Mouse (Mus musculus) kidney, embryonic 16.5 days (tissue): ENCODE results near the gene Ttc21a. TPM values are rescaled to one million over a fixed set of nuclear protein-coding genes. Genes with fewer than 3 reads are reported as not detected.

Experiments
- ATAC-seq: fragments of 200-750 bp; cut with Nextera tagmentation; 2 replicates; pipeline ENCODE4 v1.8.0; 2017; ENCODE audit warnings: moderate TSS enrichment; ENCODE audit not compliant: low FRiP score, low TSS enrichment
- H3K27ac ChIP-seq: fragments of 300-500 bp; sonication (generic); 2 replicates; pipeline ENCODE4 v1.5.1; 2014; ENCODE audit warnings: low read length
- H3K27me3 ChIP-seq: fragments of 300-500 bp; sonication (generic); 2 replicates; pipeline ENCODE4 v1.6.1; 2014; ENCODE audit warnings: low read length, control low read depth, mixed read lengths; ENCODE audit not compliant: insufficient read depth
- H3K36me3 ChIP-seq: fragments of 300-500 bp; sonication (generic); 2 replicates; pipeline ENCODE4 v1.6.1; 2014; ENCODE audit warnings: low read length, control low read depth, mixed read lengths; ENCODE audit not compliant: insufficient read depth
- H3K4me1 ChIP-seq: fragments of 300-500 bp; sonication (generic); 2 replicates; pipeline ENCODE4 v1.6.1; 2014; ENCODE audit warnings: low read length, control low read depth, mixed read lengths; ENCODE audit not compliant: insufficient read depth
- H3K4me2 ChIP-seq: fragments of 300-500 bp; sonication (generic); replicated peaks from 2 replicates; pipeline ENCODE4 v1.6.1; 2014; ENCODE audit warnings: low read depth, low read length
- H3K4me3 ChIP-seq: fragments of 300-500 bp; sonication (generic); 2 replicates; pipeline ENCODE4 v1.5.1; 2014; ENCODE audit warnings: mild to moderate bottlenecking, low read length
- H3K9ac ChIP-seq: fragments of 300-500 bp; sonication (generic); replicated peaks from 2 replicates; pipeline ENCODE4 v1.6.1; 2014; ENCODE audit warnings: low read length
- H3K9me3 ChIP-seq: fragments of 300-500 bp; sonication (generic); 2 replicates; pipeline ENCODE4 v1.6.1; 2016; ENCODE audit warnings: low read length, control low read depth
- WGBS: fragments of 180-500 bp; shearing (Covaris S2); extraction: QIAGEN DNeasy Blood & Tissue Kit; methylation state at CpG from one replicate; pipeline ENCODE4 v1.1.7; 2014; 5-methylcytosine and 5-hydroxymethylcytosine counted together
- polyA plus RNA-seq: library from polyadenylated mRNA; unstranded; fragments of >200 nt; fragmentation: Nextera tagmentation; extraction: Ambion mirVana; gene quantifications from 2 replicates; pipeline ENCODE4 v1.2.1, GENCODE M21; 2015

The Ttc21a gene
- polyA plus RNA-seq, 1 experiment from 2014 or later: 0.20 TPM

DNA sequence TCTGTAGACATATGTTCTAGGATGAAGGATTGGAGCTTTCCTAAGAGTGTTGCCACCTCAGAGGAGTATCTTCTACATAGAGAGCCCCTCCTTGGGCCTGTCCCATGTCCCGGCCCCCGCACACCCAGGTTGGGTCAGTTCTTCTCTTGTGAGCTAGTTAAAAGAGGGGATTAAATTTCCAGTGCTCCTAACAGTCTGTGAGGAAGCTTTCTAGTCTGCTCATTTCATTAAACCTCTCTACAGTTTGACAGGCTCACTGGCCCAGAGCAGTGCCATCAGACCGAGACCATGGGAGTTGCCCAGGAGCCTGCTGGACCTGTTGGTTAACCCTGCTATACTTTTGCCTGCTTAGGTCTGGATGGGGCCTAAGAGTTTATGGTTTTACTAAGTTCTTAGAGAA is 28.7 kb upstream of the Ttc21a start:
- Histone ChIP-seq H3K27me3 (no peaks in the 10 kb centered on the region), H3K9ac (no peak overlapping the region), H3K27ac (no peak overlapping the region), H3K4me1 (no peaks in the 10 kb centered on the region), H3K4me2 (no peak overlapping the region), H3K4me3 (no peak overlapping the region), H3K9me3 (no peaks in the 10 kb centered on the region), H3K36me3 (peaks cover 87% of the 10 kb centered on the region)
- WGBS: 60% methylated on average over 3 of the region's 3 CpGs
- ATAC-seq: peak; percentile 80

GRCm38 (mm10) chr9:119909931-119910330 is 27.5 kb upstream of the Ttc21a start:
- no peak overlapping the region for H3K9ac ChIP-seq
- WGBS: 72% methylated on average over 3 of the region's 3 CpGs
- no peak overlapping the region for H3K4me3 ChIP-seq
- no peaks in the 10 kb centered on the region for H3K9me3 ChIP-seq
- no peak overlapping the region for H3K27ac ChIP-seq
- H3K36me3 ChIP-seq: peaks cover 88% of the 10 kb centered on the region
- H3K4me2 ChIP-seq: no peak overlapping the region
- no peaks in the 10 kb centered on the region for H3K4me1 ChIP-seq
- ATAC-seq: no peak
- H3K27me3 ChIP-seq: no peaks in the 10 kb centered on the region

GRCm38 (mm10) chr9:119913087-119913838 is 24.1 kb upstream of the Ttc21a start:
- Histone ChIP-seq H3K27me3 (no peaks in the 10 kb centered on the region), H3K27ac (no peak overlapping the region), H3K9ac (no peak overlapping the region), H3K9me3 (no peaks in the 10 kb centered on the region), H3K4me3 (no peak overlapping the region), H3K36me3 (peaks cover 83% of the 10 kb centered on the region), H3K4me1 (no peaks in the 10 kb centered on the region), H3K4me2 (no peak overlapping the region)
- no peak for ATAC-seq
- 78% methylated on average over 13 of the region's 13 CpGs for WGBS

GRCm38 (mm10) chr9:119919858-119920257 is 17.5 kb upstream of the Ttc21a start:
- Histone ChIP-seq H3K9me3 (no peaks in the 10 kb centered on the region), H3K27ac (no peak overlapping the region), H3K4me2 (no peak overlapping the region), H3K4me1 (no peaks in the 10 kb centered on the region), H3K9ac (no peak overlapping the region), H3K27me3 (no peaks in the 10 kb centered on the region), H3K36me3 (peaks cover 77% of the 10 kb centered on the region), H3K4me3 (no peak overlapping the region)
- 83% methylated on average over 1 of the region's 1 CpGs for WGBS
- no peak for ATAC-seq

DNA sequence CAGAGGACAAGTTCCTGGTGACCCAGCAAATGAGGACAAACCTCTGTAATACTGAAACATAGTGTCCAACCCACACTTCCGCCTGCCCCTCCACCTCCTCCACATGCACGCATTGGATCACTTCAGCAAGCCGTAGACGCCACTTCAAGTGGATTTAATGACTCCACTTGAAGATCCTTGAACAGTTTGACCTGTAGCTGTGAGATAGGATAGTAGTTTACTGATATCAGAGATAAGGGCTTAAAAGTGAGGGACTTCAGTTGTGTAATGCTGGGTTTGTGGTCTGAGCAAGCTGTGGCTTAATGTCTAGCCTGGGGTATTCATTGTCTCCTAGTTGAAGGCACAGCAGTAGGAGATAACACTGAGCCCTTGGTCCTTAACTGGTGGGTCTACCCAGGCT is 13.9 kb upstream of the Ttc21a start:
- 88% methylated on average over 4 of the region's 4 CpGs for WGBS
- no peak overlapping the region for H3K4me3 ChIP-seq
- H3K27me3 ChIP-seq: no peaks in the 10 kb centered on the region
- no peak overlapping the region for H3K9ac ChIP-seq
- H3K36me3 ChIP-seq: peaks cover 80% of the 10 kb centered on the region
- no peaks in the 10 kb centered on the region for H3K9me3 ChIP-seq
- H3K4me1 ChIP-seq: no peaks in the 10 kb centered on the region
- no peak for ATAC-seq
- no peak overlapping the region for H3K4me2 ChIP-seq
- H3K27ac ChIP-seq: no peak overlapping the region

DNA sequence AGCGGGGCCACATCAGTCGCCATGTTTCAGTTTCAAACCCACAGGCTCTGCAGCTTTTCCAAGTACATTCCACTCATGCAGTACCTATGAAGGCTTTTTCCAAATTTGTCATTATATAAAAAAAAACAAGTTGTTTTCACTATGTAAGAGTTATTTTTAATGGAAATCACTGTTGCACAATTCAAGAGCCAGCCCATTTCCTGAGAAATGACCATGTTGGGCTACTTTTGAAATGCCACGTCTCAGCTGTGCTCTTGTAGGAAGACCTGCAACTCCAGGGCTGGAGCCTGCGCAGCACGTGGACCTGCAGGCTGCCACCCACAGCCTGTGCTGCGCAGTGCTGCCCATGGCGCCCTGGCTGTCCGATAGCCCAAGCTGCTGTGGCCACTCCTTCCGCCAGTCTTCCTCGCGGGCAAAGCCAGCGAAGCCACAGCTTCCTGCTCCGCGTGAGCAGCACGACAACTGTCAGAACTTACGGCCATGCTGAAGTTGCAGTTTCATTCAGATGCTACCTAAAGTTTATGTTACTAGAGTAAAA is 12.2 kb upstream of the Ttc21a start:
- peaks cover 77% of the 10 kb centered on the region for H3K36me3 ChIP-seq

GRCm38 (mm10) chr9:119925729-119926128 is 11.7 kb upstream of the Ttc21a start:
- H3K27me3 ChIP-seq: no peaks in the 10 kb centered on the region
- H3K36me3 ChIP-seq: peaks cover 76% of the 10 kb centered on the region
- H3K4me1 ChIP-seq: no peaks in the 10 kb centered on the region
- 62% methylated on average over 8 of the region's 8 CpGs for WGBS
- no peak overlapping the region for H3K4me3 ChIP-seq
- no peaks in the 10 kb centered on the region for H3K9me3 ChIP-seq
- ATAC-seq: no peak
- H3K9ac ChIP-seq: no peak overlapping the region
- H3K27ac ChIP-seq: 0 out of 2 replicates have a peak overlapping the region, but pooled peaks have one; percentile 36
- H3K4me2 ChIP-seq: no peak overlapping the region

More for the DNA sequence above, 12.2 kb upstream of the Ttc21a start:
- H3K27me3 ChIP-seq: no peaks in the 10 kb centered on the region
- 90% methylated on average over 16 of the region's 16 CpGs for WGBS
- no peak overlapping the region for H3K27ac ChIP-seq
- no peak overlapping the region for H3K9ac ChIP-seq
- H3K4me3 ChIP-seq: no peak overlapping the region
- ATAC-seq: no peak
- no peaks in the 10 kb centered on the region for H3K4me1 ChIP-seq
- H3K4me2 ChIP-seq: no peak overlapping the region
- no peaks in the 10 kb centered on the region for H3K9me3 ChIP-seq

- H3K36me3 ChIP-seq: peaks cover 75% of the 10 kb centered on the region
- H3K27ac ChIP-seq: peak overlapping the region; percentile 55
- H3K4me2 ChIP-seq: no peak overlapping the region
- ATAC-seq: 0 out of 2 replicates have a peak, but pooled peaks have one; percentile 39
- H3K9ac ChIP-seq: no peak overlapping the region
- H3K9me3 ChIP-seq: no peaks in the 10 kb centered on the region
- H3K4me3 ChIP-seq: no peak overlapping the region
- H3K4me1 ChIP-seq: no peaks in the 10 kb centered on the region
- H3K27me3 ChIP-seq: no peaks in the 10 kb centered on the region
- 77% methylated on average over 5 of the region's 5 CpGs for WGBS
Observed at GRCm38 (mm10) chr9:119926497-119926896, 10.9 kb upstream of the Ttc21a start.

GRCm38 (mm10) chr9:119932358-119932757 is 5.0 kb upstream of the Ttc21a start:
- Histone ChIP-seq H3K36me3 (peaks cover 40% of the 10 kb centered on the region), H3K27ac (no peak overlapping the region), H3K4me3 (no peak overlapping the region), H3K27me3 (no peaks in the 10 kb centered on the region), H3K9me3 (no peaks in the 10 kb centered on the region), H3K9ac (no peak overlapping the region), H3K4me1 (peaks cover 8% of the 10 kb centered on the region), H3K4me2 (no peak overlapping the region)
- WGBS: 86% methylated on average over 12 of the region's 12 CpGs
- ATAC-seq: no peak

DNA sequence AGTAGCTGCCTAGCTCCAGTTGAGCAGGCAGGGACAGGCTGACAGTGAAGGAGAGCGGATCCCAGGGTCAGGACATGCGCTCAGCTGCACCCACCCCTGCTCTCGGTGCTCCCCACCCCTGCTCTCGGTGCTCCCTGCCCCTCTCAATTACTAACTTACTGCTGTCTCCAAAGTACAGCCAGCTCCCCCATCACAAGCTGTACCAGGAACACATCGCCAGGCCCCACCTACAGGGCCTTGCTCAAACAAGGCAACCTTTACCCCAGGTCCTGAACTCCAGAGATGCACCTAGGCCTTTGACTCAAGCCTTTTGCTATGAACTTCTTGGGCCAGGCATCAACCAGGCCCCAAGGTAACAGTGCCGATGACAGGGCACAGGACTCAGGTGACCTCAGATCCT is 3.7 kb upstream of the Ttc21a start:
- Histone ChIP-seq H3K4me2 (no peak overlapping the region), H3K4me3 (no peak overlapping the region), H3K9me3 (no peaks in the 10 kb centered on the region), H3K27me3 (no peaks in the 10 kb centered on the region), H3K9ac (no peak overlapping the region), H3K27ac (no peak overlapping the region), H3K4me1 (peaks cover 13% of the 10 kb centered on the region), H3K36me3 (peaks cover 29% of the 10 kb centered on the region)
- no peak for ATAC-seq
- WGBS: 95% methylated on average over 6 of the region's 6 CpGs
